Mouse (Mus musculus): ENCODE measurements at regions not wholly inside any gene's neighbourhood (a gene's known extent, or its start where the extent isn't known, plus 50 kb on each side); places are given as distances from the start of the nearest gene placed in this dataset.
"Not testable (repeated sequence)": the region's sequence is repeated elsewhere in the genome, so short reads cannot be mapped to it uniquely, and the experiment has no call there.

DNA sequence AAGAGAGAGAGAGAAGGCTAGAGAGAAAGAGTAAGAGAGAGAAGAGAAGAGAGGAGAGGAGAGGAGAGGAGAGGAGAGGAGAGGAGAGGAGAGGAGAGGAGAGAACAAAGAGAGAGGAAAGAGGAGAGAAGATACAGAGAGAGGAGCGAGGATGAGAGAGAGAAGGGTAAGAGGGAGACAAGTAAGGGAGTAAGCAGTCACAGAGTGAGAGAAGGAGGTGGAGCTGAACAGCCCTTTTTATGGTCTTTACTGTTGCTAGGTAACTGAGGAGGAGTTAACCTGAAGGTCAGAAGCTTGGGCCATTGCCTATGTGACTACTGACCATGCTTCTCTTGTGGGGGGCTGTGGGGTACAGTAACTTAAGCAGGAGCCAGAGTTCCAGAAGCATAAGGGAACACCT is 430.2 kb downstream of the 1190002N15Rik start:
- not testable (repeated sequence) for H3K9ac ChIP-seq (replicated peaks); H3K9me3 ChIP-seq; H3K4me3 ChIP-seq (replicated peaks); H3K4me2 ChIP-seq; H3K27ac ChIP-seq; H3K27me3 ChIP-seq; H3K4me1 ChIP-seq (replicated peaks); ATAC-seq (ENCODE audit: insufficient number of reproducible peaks, insufficient read depth, low FRiP score, low TSS enrichment, low read depth); H3K36me3 ChIP-seq
- WGBS, result 31% methylated on average over 1 of the region's 1 CpGs

- H3K4me1 ChIP-seq (replicated peaks), result no peaks in the 10 kb centered on the region
- H3K9ac ChIP-seq (replicated peaks), result no peak overlapping the region
- no peak overlapping the region for H3K4me2 ChIP-seq
- H3K27me3 ChIP-seq, result no peaks in the 10 kb centered on the region
- WGBS, result 66% methylated on average over 4 of the region's 4 CpGs
- H3K36me3 ChIP-seq, result no peaks in the 10 kb centered on the region
- H3K4me3 ChIP-seq (replicated peaks), result no peak overlapping the region
- no peak for ATAC-seq (ENCODE audit: insufficient number of reproducible peaks, insufficient read depth, low FRiP score, low TSS enrichment, low read depth)
- H3K27ac ChIP-seq, result no peak overlapping the region
- no peaks in the 10 kb centered on the region for H3K9me3 ChIP-seq
Measured at GRCm38 (mm10) chr9:94104669-94105068, 433.2 kb downstream of the 1190002N15Rik start.

DNA sequence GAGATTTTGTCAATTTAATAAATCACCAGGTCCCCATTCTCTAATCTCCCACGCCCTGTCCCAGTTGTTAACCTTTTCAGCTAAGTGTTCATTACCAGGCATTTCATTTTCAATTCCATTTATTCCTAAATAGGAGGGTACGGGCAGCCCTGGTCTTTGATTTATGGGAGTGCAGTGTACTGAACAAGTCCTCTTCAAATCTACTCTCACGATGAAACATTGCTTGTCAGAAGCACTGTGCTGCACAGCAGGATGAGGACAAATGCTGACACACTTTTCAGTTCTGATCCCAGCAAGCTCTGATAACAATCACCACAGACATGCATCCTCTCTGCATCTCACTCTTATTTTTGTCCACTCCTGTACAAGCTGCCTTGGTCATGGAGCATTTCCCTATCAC is 435.9 kb downstream of the 1190002N15Rik start:
- no peaks in the 10 kb centered on the region for H3K9me3 ChIP-seq
- H3K27me3 ChIP-seq, result no peaks in the 10 kb centered on the region
- no peak overlapping the region for H3K27ac ChIP-seq
- no peaks in the 10 kb centered on the region for H3K4me1 ChIP-seq (replicated peaks)
- H3K9ac ChIP-seq (replicated peaks), result no peak overlapping the region
- ATAC-seq (ENCODE audit: insufficient number of reproducible peaks, insufficient read depth, low FRiP score, low TSS enrichment, low read depth), result no peak
- H3K36me3 ChIP-seq, result no peaks in the 10 kb centered on the region
- no peak overlapping the region for H3K4me3 ChIP-seq (replicated peaks)
- WGBS, result 52% methylated on average over 3 of the region's 3 CpGs
- no peak overlapping the region for H3K4me2 ChIP-seq

DNA sequence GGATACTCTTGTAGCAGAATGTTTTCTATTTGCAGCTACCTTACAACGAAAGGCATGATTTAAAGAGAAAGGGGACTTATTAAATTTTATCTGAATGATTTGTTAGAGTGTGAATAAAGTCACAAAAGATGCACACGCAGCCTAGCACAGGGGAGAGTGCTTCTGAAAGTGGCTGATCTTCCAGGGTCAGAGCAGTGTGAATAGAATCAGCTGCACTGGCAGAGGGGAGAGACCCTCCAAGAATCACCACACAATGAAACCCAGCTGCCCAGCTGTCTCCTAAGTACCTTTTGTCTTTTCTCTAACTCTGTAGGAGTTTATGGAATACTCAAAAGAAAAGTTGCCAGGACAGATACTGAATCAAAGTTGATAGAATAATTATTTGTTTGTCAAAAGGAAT is 443.1 kb downstream of the 1190002N15Rik start:
- Histone ChIP-seq H3K36me3 (no peaks in the 10 kb centered on the region), H3K9me3 (no peaks in the 10 kb centered on the region), H3K9ac (replicated peaks) (no peak overlapping the region), H3K4me3 (replicated peaks) (no peak overlapping the region), H3K4me1 (replicated peaks) (no peaks in the 10 kb centered on the region), H3K4me2 (no peak overlapping the region), H3K27ac (no peak overlapping the region), H3K27me3 (no peaks in the 10 kb centered on the region)
- 69% methylated on average over 2 of the region's 2 CpGs for WGBS
- ATAC-seq (ENCODE audit: insufficient number of reproducible peaks, insufficient read depth, low FRiP score, low TSS enrichment, low read depth), result no peak

- ATAC-seq (ENCODE audit: insufficient number of reproducible peaks, insufficient read depth, low FRiP score, low TSS enrichment, low read depth), result peak; percentile 66; the same call in 1 of the 2 replicates
- Histone ChIP-seq H3K4me2 (no peak overlapping the region), H3K9ac (replicated peaks) (no peak overlapping the region), H3K4me3 (replicated peaks) (no peak overlapping the region), H3K4me1 (replicated peaks) (no peaks in the 10 kb centered on the region), H3K27ac (no peak overlapping the region), H3K36me3 (no peaks in the 10 kb centered on the region), H3K27me3 (no peaks in the 10 kb centered on the region), H3K9me3 (no peaks in the 10 kb centered on the region)
- WGBS, result 48% methylated on average over 7 of the region's 7 CpGs
Measured at GRCm38 (mm10) chr9:94091658-94092225, 446.1 kb downstream of the 1190002N15Rik start.

- 89% methylated on average over 1 of the region's 1 CpGs for WGBS
- no peak overlapping the region for H3K27ac ChIP-seq
- H3K27me3 ChIP-seq, result no peaks in the 10 kb centered on the region
- ATAC-seq (ENCODE audit: insufficient number of reproducible peaks, insufficient read depth, low FRiP score, low TSS enrichment, low read depth), result no peak
- no peak overlapping the region for H3K4me2 ChIP-seq
- H3K4me3 ChIP-seq (replicated peaks), result no peak overlapping the region
- no peaks in the 10 kb centered on the region for H3K4me1 ChIP-seq (replicated peaks)
- H3K36me3 ChIP-seq, result no peaks in the 10 kb centered on the region
- H3K9ac ChIP-seq (replicated peaks), result no peak overlapping the region
- no peaks in the 10 kb centered on the region for H3K9me3 ChIP-seq
Measured at GRCm38 (mm10) chr9:94089759-94090158, 448.1 kb downstream of the 1190002N15Rik start.

- no peak overlapping the region for H3K4me2 ChIP-seq
- no peaks in the 10 kb centered on the region for H3K9me3 ChIP-seq
- no peaks in the 10 kb centered on the region for H3K27me3 ChIP-seq
- no peak overlapping the region for H3K27ac ChIP-seq
- no peak overlapping the region for H3K4me3 ChIP-seq (replicated peaks)
- 74% methylated on average over 3 of the region's 3 CpGs for WGBS
- H3K9ac ChIP-seq (replicated peaks), result no peak overlapping the region
- no peaks in the 10 kb centered on the region for H3K4me1 ChIP-seq (replicated peaks)
- no peak for ATAC-seq (ENCODE audit: insufficient number of reproducible peaks, insufficient read depth, low FRiP score, low TSS enrichment, low read depth)
- no peaks in the 10 kb centered on the region for H3K36me3 ChIP-seq
Measured at GRCm38 (mm10) chr9:94083629-94084411, 454.1 kb downstream of the 1190002N15Rik start.

DNA sequence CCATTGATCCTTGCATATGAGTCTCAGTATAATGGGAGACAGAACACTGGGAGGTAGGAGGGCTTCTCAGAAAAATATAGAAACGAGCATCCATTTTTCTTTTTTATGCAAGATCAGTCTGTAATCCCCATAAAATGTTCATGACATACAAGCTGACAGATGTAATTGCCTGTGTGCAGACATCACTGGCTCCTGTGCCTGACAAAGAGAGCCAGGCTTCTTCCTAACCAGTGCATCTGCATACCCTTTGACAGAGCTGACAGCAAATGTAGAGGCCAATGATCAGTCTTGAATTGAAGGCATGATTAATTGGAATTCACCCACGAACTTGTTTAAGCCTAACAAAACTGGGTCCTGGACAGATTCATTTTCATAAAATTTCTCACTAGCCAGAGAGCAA is 463.0 kb downstream of the 1190002N15Rik start:
- Histone ChIP-seq H3K9ac (replicated peaks) (no peak overlapping the region), H3K36me3 (no peaks in the 10 kb centered on the region), H3K27me3 (no peaks in the 10 kb centered on the region), H3K9me3 (no peaks in the 10 kb centered on the region), H3K4me1 (replicated peaks) (no peaks in the 10 kb centered on the region), H3K4me2 (no peak overlapping the region), H3K27ac (no peak overlapping the region), H3K4me3 (replicated peaks) (no peak overlapping the region)
- 62% methylated on average over 2 of the region's 2 CpGs for WGBS
- no peak for ATAC-seq (ENCODE audit: insufficient number of reproducible peaks, insufficient read depth, low FRiP score, low TSS enrichment, low read depth)

GRCm38 (mm10) chr9:94067121-94067520 is 470.8 kb downstream of the 1190002N15Rik start:
- no peak overlapping the region for H3K9ac ChIP-seq (replicated peaks)
- 53% methylated on average over 1 of the region's 1 CpGs for WGBS
- ATAC-seq (ENCODE audit: insufficient number of reproducible peaks, insufficient read depth, low FRiP score, low TSS enrichment, low read depth), result no peak
- H3K27me3 ChIP-seq, result no peaks in the 10 kb centered on the region
- H3K36me3 ChIP-seq, result no peaks in the 10 kb centered on the region
- H3K9me3 ChIP-seq, result no peaks in the 10 kb centered on the region
- H3K27ac ChIP-seq, result 0 out of 2 replicates have a peak overlapping the region, but pooled peaks have one; percentile 41
- no peak overlapping the region for H3K4me3 ChIP-seq (replicated peaks)
- H3K4me2 ChIP-seq, result no peak overlapping the region
- H3K4me1 ChIP-seq (replicated peaks), result 0 out of 2 replicates have a peak, but pooled peaks cover 4% of the 10 kb centered on the region

- H3K4me3 ChIP-seq (replicated peaks), result no peak overlapping the region
- H3K9ac ChIP-seq (replicated peaks), result no peak overlapping the region
- no peaks in the 10 kb centered on the region for H3K4me1 ChIP-seq (replicated peaks)
- 78% methylated on average over 4 of the region's 4 CpGs for WGBS
- no peaks in the 10 kb centered on the region for H3K27me3 ChIP-seq
- no peaks in the 10 kb centered on the region for H3K36me3 ChIP-seq
- ATAC-seq (ENCODE audit: insufficient number of reproducible peaks, insufficient read depth, low FRiP score, low TSS enrichment, low read depth), result no peak
- no peak overlapping the region for H3K4me2 ChIP-seq
- H3K9me3 ChIP-seq, result no peaks in the 10 kb centered on the region
- H3K27ac ChIP-seq, result no peak overlapping the region
Measured at GRCm38 (mm10) chr9:94053229-94053628, 484.7 kb downstream of the 1190002N15Rik start.

GRCm38 (mm10) chr9:94047845-94048244 is 490.0 kb downstream of the 1190002N15Rik start:
- Histone ChIP-seq H3K4me1 (replicated peaks) (no peaks in the 10 kb centered on the region), H3K4me3 (replicated peaks) (no peak overlapping the region), H3K4me2 (no peak overlapping the region), H3K9ac (replicated peaks) (no peak overlapping the region), H3K9me3 (no peaks in the 10 kb centered on the region), H3K36me3 (no peaks in the 10 kb centered on the region), H3K27me3 (no peaks in the 10 kb centered on the region), H3K27ac (no peak overlapping the region)
- ATAC-seq (ENCODE audit: insufficient number of reproducible peaks, insufficient read depth, low FRiP score, low TSS enrichment, low read depth), result no peak
- WGBS, result 83% methylated on average over 7 of the region's 7 CpGs

All from limb, embryonic 12.5 days (tissue).